Mouse (Mus musculus) embryonic facial prominence, embryonic 14.5 days (tissue): ENCODE measurements at regions not wholly inside any gene's neighbourhood (a gene's known extent, or its start where the extent isn't known, plus 50 kb on each side); places are given as distances from the start of the nearest gene placed in this dataset.

ENCODE experiments used
- ATAC-seq: fragments of 200-750 bp; cut with Nextera tagmentation; 2 replicates; pipeline ENCODE4 v1.8.0; 2017; ENCODE audit warnings: low read depth, moderate number of reproducible peaks, moderate TSS enrichment
- DNase-seq: peaks from one replicate; pipeline ENCODE4 v3.0.0-alpha.2; 2015; ENCODE audit warnings: low spot score
- H3K27ac ChIP-seq: fragments of 300-500 bp; sonication (generic); replicated peaks from 2 replicates; pipeline ENCODE4 v1.5.1; 2014; ENCODE audit warnings: low read depth, mild to moderate bottlenecking, low read length, moderate library complexity
- H3K27me3 ChIP-seq: fragments of 300-500 bp; sonication (generic); replicated peaks from 2 replicates; pipeline ENCODE4 v1.6.1; 2014; ENCODE audit warnings: low read length; ENCODE audit not compliant: control insufficient read depth, insufficient read depth
- H3K36me3 ChIP-seq: fragments of 300-500 bp; sonication (generic); 2 replicates; pipeline ENCODE4 v1.6.1; 2014; ENCODE audit warnings: low read length, mixed read lengths; ENCODE audit not compliant: control insufficient read depth, insufficient read depth
- H3K4me1 ChIP-seq: fragments of 300-500 bp; sonication (generic); 2 replicates; pipeline ENCODE4 v1.6.1; 2014; ENCODE audit warnings: antibody characterized with exemption, low read length; ENCODE audit not compliant: control insufficient read depth, insufficient read depth
- H3K4me2 ChIP-seq: fragments of 300-500 bp; sonication (generic); 2 replicates; pipeline ENCODE4 v1.6.1; 2014; ENCODE audit warnings: low read depth, mild to moderate bottlenecking, low read length, moderate library complexity, mixed read lengths
- H3K4me3 ChIP-seq: fragments of 300-500 bp; sonication (generic); 2 replicates; pipeline ENCODE4 v1.5.1; 2014; ENCODE audit warnings: low read depth, mild to moderate bottlenecking, low read length
- H3K9ac ChIP-seq: fragments of 300-500 bp; sonication (generic); 2 replicates; pipeline ENCODE4 v1.6.1; 2014; ENCODE audit warnings: low read depth, mild to moderate bottlenecking, low read length, moderate library complexity, mixed read lengths
- H3K9me3 ChIP-seq: fragments of 300-500 bp; sonication (generic); 2 replicates; pipeline ENCODE4 v1.6.1; 2016; ENCODE audit warnings: low read length; ENCODE audit not compliant: control insufficient read depth
- WGBS: fragments of 180-500 bp; shearing (Covaris S2); extraction: QIAGEN DNeasy Blood & Tissue Kit; methylation state at CpG from one replicate; pipeline ENCODE4 v1.1.7; 2014; 5-methylcytosine and 5-hydroxymethylcytosine counted together

DNA sequence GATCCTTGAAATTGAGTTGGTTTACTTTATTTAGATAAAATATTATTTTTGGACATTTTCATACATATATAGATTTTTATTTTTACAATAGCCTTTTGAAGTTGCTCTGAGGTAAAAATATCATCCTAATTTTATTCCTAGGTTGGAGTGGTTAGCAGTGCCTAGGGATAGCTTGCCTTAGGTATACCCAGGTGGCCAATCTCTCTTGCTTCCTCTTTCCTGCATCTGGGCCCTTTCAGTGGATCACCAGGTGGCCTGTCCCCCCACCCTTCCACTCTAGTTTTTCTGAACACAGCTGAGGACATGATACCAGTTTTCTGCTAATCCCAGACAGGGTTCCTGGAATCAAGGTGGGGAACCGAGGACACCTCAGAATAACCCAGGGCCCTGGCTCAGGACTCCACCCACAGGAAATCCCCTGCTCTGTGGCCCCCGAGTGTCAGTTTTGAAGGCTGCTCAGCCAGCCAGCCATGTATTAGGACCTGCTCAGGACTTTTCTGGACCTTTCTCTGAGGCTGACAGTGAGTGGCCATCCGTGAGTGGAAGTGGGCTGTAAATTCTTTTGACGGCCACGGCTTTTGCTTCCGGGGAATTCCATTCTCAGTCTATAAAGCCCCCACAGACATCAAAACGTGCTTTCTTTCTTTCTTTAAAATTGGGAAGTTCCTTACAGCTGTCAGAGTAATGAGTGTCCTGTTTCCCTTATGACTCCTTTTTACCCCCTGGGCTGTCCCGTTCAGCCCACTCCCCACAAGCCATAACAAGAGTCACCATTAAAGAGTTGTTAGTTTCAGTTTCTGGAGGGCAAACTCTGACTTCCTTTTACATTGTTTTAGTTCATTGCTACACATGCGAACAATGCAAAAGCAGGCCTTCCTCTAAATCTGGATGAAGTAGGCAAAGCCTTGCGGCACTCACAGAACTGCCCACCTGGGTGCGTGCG, 87.8 kb upstream of the Ccnd2 start:
- Histone ChIP-seq H3K27ac (no peak overlapping the region), H3K36me3 (no peaks in the 10 kb centered on the region), H3K4me3 (no peak overlapping the region), H3K27me3 (no peaks in the 10 kb centered on the region), H3K4me1 (no peaks in the 10 kb centered on the region), H3K9me3 (no peaks in the 10 kb centered on the region), H3K9ac (no peak overlapping the region), H3K4me2 (no peak overlapping the region)
- DNase-seq (no peak), ATAC-seq (no peak)
- WGBS = 59% methylated on average over 12 of the region's 12 CpGs

- no peak overlapping the region for H3K4me2 ChIP-seq
- ATAC-seq = no peak
- no peak overlapping the region for H3K27ac ChIP-seq
These were observed 88.7 kb upstream of the Ccnd2 start for GRCm38 (mm10) chr6:127240472-127241375.

GRCm38 (mm10) chr6:127241693-127242425, 89.9 kb upstream of the Ccnd2 start:
- no peak overlapping the region for H3K27ac ChIP-seq

More at GRCm38 (mm10) chr6:127240472-127241375, 88.7 kb upstream of the Ccnd2 start:
- Histone ChIP-seq H3K4me1 (no peaks in the 10 kb centered on the region), H3K36me3 (no peaks in the 10 kb centered on the region), H3K4me3 (no peak overlapping the region), H3K27me3 (no peaks in the 10 kb centered on the region), H3K9ac (no peak overlapping the region), H3K9me3 (no peaks in the 10 kb centered on the region)
- 79% methylated on average over 19 of the region's 19 CpGs for WGBS
- DNase-seq = no peak

DNA sequence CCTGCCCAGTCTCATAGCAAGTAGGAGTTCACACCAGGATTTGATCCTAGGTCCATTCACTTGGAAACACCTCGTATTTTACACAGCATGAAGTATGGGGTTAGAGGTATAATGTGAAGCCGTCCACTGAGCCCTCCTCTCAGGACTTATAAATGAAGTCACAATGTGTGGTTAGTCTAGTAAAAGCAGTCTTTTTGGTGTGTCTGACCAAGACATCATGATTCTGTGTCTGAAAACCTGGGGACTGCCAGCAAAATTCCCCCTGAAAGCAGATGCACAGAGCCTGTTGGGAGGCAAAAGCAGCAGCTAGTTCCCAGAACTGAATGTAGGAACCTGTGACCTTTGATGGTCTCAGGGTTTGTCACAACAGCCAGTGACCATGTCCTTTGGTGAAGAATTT, 91.0 kb upstream of the Ccnd2 start:
- no peak for ATAC-seq
- no peaks in the 10 kb centered on the region for H3K4me1 ChIP-seq
- no peaks in the 10 kb centered on the region for H3K36me3 ChIP-seq
- 89% methylated on average over 2 of the region's 2 CpGs for WGBS
- no peak overlapping the region for H3K4me2 ChIP-seq
- no peak overlapping the region for H3K9ac ChIP-seq
- no peaks in the 10 kb centered on the region for H3K27me3 ChIP-seq
- no peak overlapping the region for H3K4me3 ChIP-seq
- H3K27ac ChIP-seq = no peak overlapping the region
- H3K9me3 ChIP-seq = no peaks in the 10 kb centered on the region
- no peak for DNase-seq

More at GRCm38 (mm10) chr6:127241693-127242425, 89.9 kb upstream of the Ccnd2 start:
- Histone ChIP-seq H3K9ac (no peak overlapping the region), H3K36me3 (no peaks in the 10 kb centered on the region), H3K4me2 (no peak overlapping the region), H3K27me3 (no peaks in the 10 kb centered on the region), H3K4me1 (no peaks in the 10 kb centered on the region), H3K9me3 (no peaks in the 10 kb centered on the region), H3K4me3 (no peak overlapping the region)
- WGBS = 57% methylated on average over 14 of the region's 14 CpGs
- ATAC-seq (no peak), DNase-seq (no peak)

- H3K9ac ChIP-seq = no peak overlapping the region
- no peak overlapping the region for H3K4me3 ChIP-seq
- H3K4me1 ChIP-seq = peaks cover 9% of the 10 kb centered on the region
- ATAC-seq (no peak), DNase-seq (no peak)
- H3K9me3 ChIP-seq = no peaks in the 10 kb centered on the region
- H3K27me3 ChIP-seq = no peaks in the 10 kb centered on the region
- WGBS = 93% methylated on average over 4 of the region's 4 CpGs
- no peak overlapping the region for H3K27ac ChIP-seq
- H3K4me2 ChIP-seq = no peak overlapping the region
- no peaks in the 10 kb centered on the region for H3K36me3 ChIP-seq
These were observed 93.9 kb upstream of the Ccnd2 start for GRCm38 (mm10) chr6:127245814-127246440.

GRCm38 (mm10) chr6:127246730-127247129, 94.7 kb upstream of the Ccnd2 start:
- Histone ChIP-seq H3K27ac (no peak overlapping the region), H3K4me2 (no peak overlapping the region), H3K27me3 (no peaks in the 10 kb centered on the region), H3K4me1 (peaks cover 17% of the 10 kb centered on the region), H3K36me3 (no peaks in the 10 kb centered on the region), H3K9ac (no peak overlapping the region), H3K9me3 (no peaks in the 10 kb centered on the region), H3K4me3 (no peak overlapping the region)
- DNase-seq (no peak), ATAC-seq (no peak)
- WGBS = 91% methylated on average over 7 of the region's 7 CpGs

DNA sequence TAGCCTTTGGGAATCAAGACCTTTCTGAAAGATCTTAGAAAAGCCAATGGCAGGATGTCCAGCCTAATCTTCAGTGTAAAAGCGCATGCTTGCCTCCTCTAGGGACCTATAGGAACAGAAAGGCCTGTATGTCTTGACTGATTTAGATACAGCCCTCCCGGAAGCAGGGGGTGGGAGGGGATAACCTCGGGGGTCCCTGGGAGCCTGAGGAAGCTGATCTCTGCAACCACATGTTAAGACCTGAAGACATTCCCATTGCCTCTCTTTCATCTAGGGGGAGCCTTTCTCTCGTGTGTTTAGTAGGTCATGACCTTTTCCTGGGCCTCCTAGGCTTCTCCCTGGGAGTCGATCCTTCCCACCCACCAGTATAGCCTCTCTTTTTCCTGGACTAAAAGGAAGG, 95.3 kb upstream of the Ccnd2 start:
- Histone ChIP-seq H3K27me3 (no peaks in the 10 kb centered on the region), H3K27ac (no peak overlapping the region), H3K9ac (no peak overlapping the region), H3K4me2 (no peak overlapping the region), H3K9me3 (no peaks in the 10 kb centered on the region), H3K4me1 (peaks cover 23% of the 10 kb centered on the region), H3K36me3 (no peaks in the 10 kb centered on the region), H3K4me3 (no peak overlapping the region)
- DNase-seq (no peak), ATAC-seq (no peak)
- 20% methylated on average over 5 of the region's 5 CpGs for WGBS
